Mouse (Mus musculus) G1E (cell line): ENCODE results near the gene Cspg5.

ENCODE experiments used
- CTCF ChIP-seq: IDR thresholded peaks from 2 replicates; pipeline ENCODE4 v1.5.1; 2012; ENCODE audit warnings: low read depth, low read length, inconsistent platforms, mixed read lengths
- GATA1 ChIP-seq: IDR thresholded peaks from 2 replicates; pipeline ENCODE4 v1.6.1; 2012; ENCODE audit warnings: borderline replicate concordance, low read length, inconsistent platforms, mixed read lengths
- POLR2AphosphoS5 ChIP-seq: IDR thresholded peaks from 2 replicates; pipeline ENCODE4 v1.6.1; 2012; ENCODE audit warnings: low read depth, low read length, inconsistent platforms; ENCODE audit not compliant: insufficient replicate concordance

DNA sequence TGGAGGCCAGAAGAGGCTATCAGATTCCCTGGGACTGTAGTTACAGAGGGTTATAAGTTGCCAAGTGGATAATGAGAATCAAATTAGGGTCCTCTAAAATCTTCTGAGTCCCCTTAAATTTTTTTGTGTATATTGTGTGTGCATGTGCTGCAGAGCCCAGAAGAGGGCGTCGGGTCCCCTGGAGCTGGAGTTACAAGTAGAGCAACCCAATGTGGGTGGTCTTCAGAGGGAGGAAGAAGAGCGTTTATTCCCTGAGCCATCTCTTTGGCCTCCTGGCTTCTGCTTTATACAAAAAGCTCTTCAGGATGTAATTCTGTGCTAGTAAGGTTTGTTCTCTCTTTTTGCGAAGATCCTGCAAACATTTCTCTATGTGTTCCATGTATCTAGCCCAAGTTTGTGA is 60.9 kb downstream of the Cspg5 start:
- no peak for TF ChIP-seq CTCF
- no peak for TF ChIP-seq GATA1
- TF ChIP-seq POLR2AphosphoS5 = no peak
